Mouse (Mus musculus): ENCODE measurements around the gene Flt4.

The Flt4 gene

DNA sequence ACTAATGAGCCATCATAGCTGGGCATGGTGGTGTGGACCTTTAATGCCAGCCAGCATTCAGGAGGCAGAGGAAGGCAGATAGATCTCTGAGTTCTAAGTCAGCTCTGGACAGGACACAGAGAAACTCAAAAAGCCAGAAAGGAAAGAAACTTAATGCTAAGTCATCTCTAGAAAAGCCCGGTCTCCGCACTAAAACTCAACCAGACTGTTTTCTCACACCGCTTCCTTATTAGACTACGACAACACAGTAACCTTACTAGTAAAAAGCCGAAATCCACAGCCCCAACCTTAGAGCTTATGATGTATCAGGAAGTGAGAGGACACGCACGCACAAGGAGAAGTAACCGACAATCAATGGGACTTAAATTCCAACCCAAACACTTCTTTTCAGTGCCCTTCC is 93.0 kb downstream of the Flt4 start:
- no peak for DNase-seq

Data from kidney, adult 11 months (tissue).